Comparison of ENCODE assay signal across 10 mouse cellular contexts in the genomic region with DNA sequence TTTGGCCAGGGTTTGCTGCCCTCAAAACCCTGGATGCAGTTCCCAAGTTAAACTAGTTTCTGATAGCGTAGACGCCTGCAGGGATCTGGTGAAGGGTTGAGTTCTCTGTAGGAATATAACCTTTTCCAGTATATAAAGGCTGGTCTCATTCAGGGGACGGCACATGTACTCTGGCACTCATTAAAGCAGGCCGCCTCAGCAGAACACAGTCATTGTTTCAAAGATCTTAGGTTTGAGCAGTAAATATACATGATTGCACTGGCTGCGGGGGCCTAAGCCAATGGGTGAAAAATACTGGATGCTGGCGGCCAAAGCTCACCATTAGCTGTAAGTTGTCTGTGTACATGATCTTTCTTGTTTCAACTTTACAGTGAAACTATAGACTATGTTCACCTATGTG.
DNase-seq lines count a peak whose midpoint lies in the region; ATAC-seq lines count a peak whose summit lies in the region.
"Had no signal": no experiment of that assay in that cellular context is flagged by ENCODE, and none has a peak within 500 bp of the region (broad histone marks: within the 10 kb centered on the region; RNA-seq: fewer than 3 reads in every experiment).

No protein-coding gene starts in this region.

- no peaks in the 10 kb centered on the region for H3K9me3 ChIP-seq in heart, embryonic 16.5 days (replicated peaks; ENCODE audit: control insufficient read depth, low read length)
- H3K9me3 ChIP-seq in forebrain, embryonic 11.5 days (ENCODE audit: control insufficient read depth, low read length) = no peaks in the 10 kb centered on the region
- no peaks in the 10 kb centered on the region for H3K9me3 ChIP-seq in hindbrain, embryonic 16.5 days (ENCODE audit: control insufficient read depth, low read length)
- no peaks in the 10 kb centered on the region for H3K9me3 ChIP-seq in midbrain, embryonic 14.5 days (ENCODE audit: control insufficient read depth, low read length)

- 67% methylated on average over 6 of the region's 6 CpGs for WGBS in heart, embryonic 16.5 days
- WGBS in forebrain, embryonic 11.5 days = 59% methylated on average over 6 of the region's 6 CpGs
- 69% methylated on average over 6 of the region's 6 CpGs for WGBS in hindbrain, embryonic 16.5 days
- WGBS in midbrain, embryonic 14.5 days = 79% methylated on average over 6 of the region's 6 CpGs

- peak overlapping the region; percentile 86 for H3K27ac ChIP-seq in heart, embryonic 16.5 days (ENCODE audit: low read length)
- H3K27ac ChIP-seq in forebrain, embryonic 11.5 days (ENCODE audit: low read depth, low read length) = peak overlapping the region; percentile 91
- H3K27ac ChIP-seq in hindbrain, embryonic 16.5 days (ENCODE audit: low read depth, low read length) = peak overlapping the region; percentile 65
- H3K27ac ChIP-seq in midbrain, embryonic 14.5 days (replicated peaks; ENCODE audit: low read depth, low read length) = peak overlapping the region; percentile 32

- no peak for ATAC-seq in heart, embryonic 16.5 days (replicated peaks; ENCODE audit: extremely low read depth, insufficient read depth, low FRiP score)
- no peak for ATAC-seq in forebrain, embryonic 11.5 days (replicated peaks; ENCODE audit: low FRiP score)
- ATAC-seq in hindbrain, embryonic 16.5 days = no peak
- no peak for ATAC-seq in midbrain, embryonic 14.5 days (ENCODE audit: low FRiP score, low TSS enrichment)
- no peak for ATAC-seq in frontal cortex, adult (ENCODE audit: low TSS enrichment)

- no peak overlapping the region for H3K4me3 ChIP-seq in heart, embryonic 16.5 days (ENCODE audit: low read length)
- no peak overlapping the region for H3K4me3 ChIP-seq in forebrain, embryonic 11.5 days (ENCODE audit: low read depth, low read length)
- no peak overlapping the region for H3K4me3 ChIP-seq in hindbrain, embryonic 16.5 days (ENCODE audit: low read length)
- H3K4me3 ChIP-seq in midbrain, embryonic 14.5 days (replicated peaks; ENCODE audit: low read depth, low read length) = no peak overlapping the region

- H3K27me3 ChIP-seq in heart, embryonic 16.5 days (ENCODE audit: control insufficient read depth, insufficient read depth, low read length) = no peaks in the 10 kb centered on the region
- no peaks in the 10 kb centered on the region for H3K27me3 ChIP-seq in forebrain, embryonic 11.5 days (ENCODE audit: control insufficient read depth, insufficient read depth, low read length)
- no peaks in the 10 kb centered on the region for H3K27me3 ChIP-seq in hindbrain, embryonic 16.5 days (replicated peaks; ENCODE audit: control insufficient read depth, insufficient read depth, low read length)
- no peaks in the 10 kb centered on the region for H3K27me3 ChIP-seq in midbrain, embryonic 14.5 days (ENCODE audit: control insufficient read depth, insufficient read depth, low read length)
- H3K27me3 ChIP-seq: CH12.LX had no signal

- H3K9ac ChIP-seq in heart, embryonic 16.5 days (ENCODE audit: low read length) = no peak overlapping the region
- peak overlapping the region; percentile 5; the same call in 1 of the 2 replicates for H3K9ac ChIP-seq in forebrain, embryonic 11.5 days (ENCODE audit: low read length)
- no peak overlapping the region for H3K9ac ChIP-seq in hindbrain, embryonic 16.5 days (ENCODE audit: low read depth, low read length)
- no peak overlapping the region for H3K9ac ChIP-seq in midbrain, embryonic 14.5 days (replicated peaks; ENCODE audit: low read length)

- H3K4me1 ChIP-seq in heart, embryonic 16.5 days (ENCODE audit: control insufficient read depth, insufficient read depth, low read length) = peaks cover 36% of the 10 kb centered on the region
- peaks cover 19% of the 10 kb centered on the region for H3K4me1 ChIP-seq in forebrain, embryonic 11.5 days (replicated peaks; ENCODE audit: control insufficient read depth, insufficient read depth, low read length)
- H3K4me1 ChIP-seq in hindbrain, embryonic 16.5 days (ENCODE audit: control insufficient read depth, insufficient read depth, low read depth, low read length) = peaks cover 10% of the 10 kb centered on the region
- H3K4me1 ChIP-seq in midbrain, embryonic 14.5 days (ENCODE audit: control insufficient read depth, insufficient read depth, low read length) = peaks cover 7% of the 10 kb centered on the region

- DNase-seq in heart, adult 8-10 months (ENCODE audit: low spot score) = no peak
- DNase-seq in forebrain, embryonic 11.5 days (ENCODE audit: low spot score) = no peak
- no peak for DNase-seq in midbrain, embryonic 14.5 days
- DNase-seq in gastrocnemius, adult 18-20 months (ENCODE audit: low spot score) = no peak
- no peak for DNase-seq in right cerebral cortex, adult 2 months (ENCODE audit: low spot score in 2 of 2)
- DNase-seq: thymus, postnatal 14 days had no signal

- no peak overlapping the region for H3K4me2 ChIP-seq in heart, embryonic 16.5 days (ENCODE audit: low read depth, low read length)
- H3K4me2 ChIP-seq in forebrain, embryonic 11.5 days (ENCODE audit: low read depth, low read length, severe bottlenecking) = no peak overlapping the region
- no peak overlapping the region for H3K4me2 ChIP-seq in hindbrain, embryonic 16.5 days (ENCODE audit: low read length)
- no peak overlapping the region for H3K4me2 ChIP-seq in midbrain, embryonic 14.5 days (ENCODE audit: low read length)

- H3K36me3 ChIP-seq in heart, embryonic 16.5 days (ENCODE audit: control insufficient read depth, insufficient read depth) = no peaks in the 10 kb centered on the region
- no peaks in the 10 kb centered on the region for H3K36me3 ChIP-seq in forebrain, embryonic 11.5 days (ENCODE audit: control insufficient read depth, insufficient read depth, low read length)
- no peaks in the 10 kb centered on the region for H3K36me3 ChIP-seq in hindbrain, embryonic 16.5 days (ENCODE audit: control insufficient read depth, insufficient read depth, low read length)
- no peaks in the 10 kb centered on the region for H3K36me3 ChIP-seq in midbrain, embryonic 14.5 days (ENCODE audit: control insufficient read depth, insufficient read depth, low read length)

Comparison
In these comparisons a context has a peak if more than half of its experiments do, and no peak if none do; other contexts are left out.
1. H3K27ac ChIP-seq: peak in every context shown above with its lines; median percentile 91 in forebrain, embryonic 11.5 days; 86 in heart, embryonic 16.5 days; 65 in hindbrain, embryonic 16.5 days; 32 in midbrain, embryonic 14.5 days.